Mouse (Mus musculus): Measurements from ENCODE around the gene Otog. TPM values are rescaled to one million over a fixed set of nuclear protein-coding genes. Genes with fewer than 3 reads are reported as not detected.

Gene Otog
- polyA plus RNA-seq, 1 experiment from 2014 or later, result not detected

DNA sequence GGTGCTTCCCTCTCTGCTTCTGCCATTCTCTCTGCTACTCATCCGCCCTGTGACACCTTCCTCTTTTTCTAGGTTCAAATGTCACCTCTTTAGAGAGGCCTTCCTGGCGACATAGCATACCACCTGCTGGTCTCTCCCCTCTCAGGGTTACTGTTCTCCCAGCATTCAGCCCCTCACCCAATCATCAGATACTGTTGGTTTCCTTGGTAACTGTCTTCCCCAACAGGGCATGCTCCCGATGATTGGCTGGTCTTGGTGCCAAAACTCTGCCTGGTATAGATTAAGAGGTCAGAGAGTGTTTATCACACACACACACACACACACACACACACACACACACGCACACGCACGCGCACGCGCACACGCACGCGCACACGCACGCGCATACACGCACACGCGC lies 4.8 kb upstream of the Otog start:
- H3K36me3 ChIP-seq (replicated peaks), result no peaks in the 10 kb centered on the region
- 51% methylated on average over 18 of the region's 18 CpGs for WGBS
- ATAC-seq (replicated peaks), result peak; percentile 81
- H3K27ac ChIP-seq, result peak overlapping the region; percentile 71
- H3K27me3 ChIP-seq (replicated peaks), result no peaks in the 10 kb centered on the region
- no peak overlapping the region for H3K4me3 ChIP-seq
- H3K9ac ChIP-seq, result no peak overlapping the region
- no peaks in the 10 kb centered on the region for H3K9me3 ChIP-seq
- peak overlapping the region; percentile 20; the same call in 1 of the 2 replicates for H3K4me2 ChIP-seq
- peaks cover 18% of the 10 kb centered on the region for H3K4me1 ChIP-seq

DNA sequence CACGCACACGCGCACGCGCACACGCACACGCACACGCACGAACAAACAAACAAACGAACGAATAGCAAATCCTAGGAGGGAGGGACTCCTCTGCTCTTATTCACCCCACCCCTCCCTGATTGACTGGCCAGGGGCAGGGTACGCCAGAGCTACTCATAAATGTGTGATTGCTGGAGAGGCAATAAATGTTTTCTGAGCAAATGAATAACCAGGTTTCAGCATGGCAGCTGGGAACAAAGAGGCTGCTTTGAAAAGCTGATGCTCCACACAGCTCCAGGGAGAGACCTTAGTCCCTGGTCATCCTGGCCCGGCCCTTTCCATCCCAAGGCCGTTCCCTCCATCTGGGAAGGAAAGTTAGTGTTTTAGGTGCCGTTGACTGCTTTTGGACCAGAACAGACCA lies 4.4 kb upstream of the Otog start:
- Histone ChIP-seq H3K4me2 (peak overlapping the region; percentile 20; the same call in 1 of the 2 replicates), H3K9me3 (no peaks in the 10 kb centered on the region), H3K9ac (peak overlapping the region; percentile 8; the same call in 1 of the 2 replicates), H3K4me3 (no peak overlapping the region), H3K27ac (peak overlapping the region; percentile 71), H3K36me3 (replicated peaks) (no peaks in the 10 kb centered on the region), H3K27me3 (replicated peaks) (no peaks in the 10 kb centered on the region), H3K4me1 (peaks cover 18% of the 10 kb centered on the region)
- WGBS, result 76% methylated on average over 15 of the region's 15 CpGs
- ATAC-seq (replicated peaks), result peak; percentile 51; the same call in 1 of the 2 replicates

DNA sequence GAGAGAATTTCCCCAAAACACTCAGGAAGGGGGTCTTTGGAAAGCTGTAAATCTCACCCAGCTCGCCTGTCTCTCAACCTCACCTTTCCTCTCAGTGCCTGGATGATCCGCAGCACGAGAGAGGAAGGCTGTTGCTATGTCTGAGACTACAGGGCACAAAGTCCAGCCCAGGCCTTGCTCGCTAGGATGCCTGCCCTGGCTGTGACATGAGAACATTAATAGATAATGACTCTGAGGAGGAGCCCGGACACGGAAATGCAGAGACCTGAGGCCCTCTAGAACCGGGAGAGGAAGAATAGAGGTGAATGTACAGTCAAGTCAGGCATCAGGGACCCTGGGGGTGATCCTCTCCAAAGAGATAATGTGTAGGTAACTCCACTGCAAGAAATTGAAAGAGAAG lies 3.6 kb upstream of the Otog start:
- H3K27me3 ChIP-seq (replicated peaks), result no peaks in the 10 kb centered on the region
- no peaks in the 10 kb centered on the region for H3K36me3 ChIP-seq (replicated peaks)
- peaks cover 18% of the 10 kb centered on the region for H3K4me1 ChIP-seq
- WGBS, result 68% methylated on average over 7 of the region's 7 CpGs
- no peak overlapping the region for H3K4me2 ChIP-seq
- H3K9ac ChIP-seq, result no peak overlapping the region
- H3K9me3 ChIP-seq, result no peaks in the 10 kb centered on the region
- no peak overlapping the region for H3K4me3 ChIP-seq
- no peak for ATAC-seq (replicated peaks)
- no peak overlapping the region for H3K27ac ChIP-seq

GRCm38 (mm10) chr7:46238346-46238745 lies 2.4 kb upstream of the Otog start, which contains the start of gene Ush1c:
Ush1c (minus strand) TSS chr7:46238503.
- H3K9ac ChIP-seq, result no peak within 1 kb of the TSS
- H3K27ac ChIP-seq, result no peak within 1 kb of the TSS
- H3K9me3 ChIP-seq, result no peaks in the 10 kb centered on the region
- ATAC-seq (replicated peaks), result no peak
- no peak within 1 kb of the TSS for H3K4me2 ChIP-seq
- H3K36me3 ChIP-seq (replicated peaks), result no peaks in the 10 kb centered on the region
- peaks cover 18% of the 10 kb centered on the region for H3K4me1 ChIP-seq
- WGBS, result 32% methylated on average over 10 of the region's 10 CpGs
- no peaks in the 10 kb centered on the region for H3K27me3 ChIP-seq (replicated peaks)
- H3K4me3 ChIP-seq, result no peak within 1 kb of the TSS

GRCm38 (mm10) chr7:46240091-46240490 lies 696 bp upstream of the Otog start:
- H3K4me1 ChIP-seq, result peaks cover 18% of the 10 kb centered on the region
- 84% methylated on average over 4 of the region's 4 CpGs for WGBS
- H3K36me3 ChIP-seq (replicated peaks), result no peaks in the 10 kb centered on the region
- no peak overlapping the region for H3K4me3 ChIP-seq
- H3K4me2 ChIP-seq, result no peak overlapping the region
- H3K9ac ChIP-seq, result no peak overlapping the region
- ATAC-seq (replicated peaks), result no peak
- H3K9me3 ChIP-seq, result no peaks in the 10 kb centered on the region
- H3K27me3 ChIP-seq (replicated peaks), result no peaks in the 10 kb centered on the region
- no peak overlapping the region for H3K27ac ChIP-seq

GRCm38 (mm10) chr7:46246876-46247275 lies 6.1 kb downstream of the Otog start:
- no peaks in the 10 kb centered on the region for H3K27me3 ChIP-seq (replicated peaks)
- no peak overlapping the region for H3K4me3 ChIP-seq
- H3K9me3 ChIP-seq, result no peaks in the 10 kb centered on the region
- no peak for ATAC-seq (replicated peaks)
- no peaks in the 10 kb centered on the region for H3K36me3 ChIP-seq (replicated peaks)
- no peaks in the 10 kb centered on the region for H3K4me1 ChIP-seq
- H3K9ac ChIP-seq, result no peak overlapping the region
- no peak overlapping the region for H3K27ac ChIP-seq
- H3K4me2 ChIP-seq, result no peak overlapping the region

- WGBS, result 92% methylated on average over 3 of the region's 3 CpGs
- Histone ChIP-seq H3K4me3 (no peak overlapping the region), H3K36me3 (replicated peaks) (no peaks in the 10 kb centered on the region), H3K4me1 (no peaks in the 10 kb centered on the region), H3K27ac (no peak overlapping the region), H3K9ac (no peak overlapping the region), H3K4me2 (no peak overlapping the region), H3K9me3 (no peaks in the 10 kb centered on the region), H3K27me3 (replicated peaks) (no peaks in the 10 kb centered on the region)
- no peak for ATAC-seq (replicated peaks)
Observed at GRCm38 (mm10) chr7:46247606-46248005, 6.8 kb downstream of the Otog start.

- Histone ChIP-seq H3K4me1 (no peaks in the 10 kb centered on the region), H3K9ac (no peak overlapping the region), H3K4me2 (no peak overlapping the region), H3K4me3 (no peak overlapping the region), H3K27ac (no peak overlapping the region), H3K9me3 (no peaks in the 10 kb centered on the region), H3K36me3 (replicated peaks) (no peaks in the 10 kb centered on the region), H3K27me3 (replicated peaks) (no peaks in the 10 kb centered on the region)
- WGBS, result 91% methylated on average over 4 of the region's 4 CpGs
- ATAC-seq (replicated peaks), result no peak
Observed at GRCm38 (mm10) chr7:46251841-46252240, 11.1 kb downstream of the Otog start.

DNA sequence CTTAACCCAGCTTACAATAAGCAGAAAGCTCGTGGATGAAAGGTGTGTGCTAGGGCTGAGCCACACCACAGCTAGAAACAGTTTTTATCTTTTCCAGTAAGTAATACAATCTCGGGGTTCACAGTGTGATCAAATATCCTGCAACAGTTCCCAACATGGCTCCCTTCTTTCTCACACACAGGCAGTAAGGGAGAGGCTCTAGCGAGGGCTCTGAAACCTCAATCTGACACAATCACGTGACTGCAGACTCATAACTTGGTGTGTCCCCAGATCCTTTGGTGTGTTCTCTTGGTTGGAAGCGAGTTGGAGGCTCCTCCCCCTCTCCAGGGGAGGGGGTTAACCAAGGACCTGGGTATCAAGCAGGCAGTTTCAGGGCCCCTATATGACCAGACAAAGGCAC lies 35.4 kb downstream of the Otog start:
- Histone ChIP-seq H3K4me2 (no peak overlapping the region), H3K9me3 (no peaks in the 10 kb centered on the region), H3K36me3 (replicated peaks) (no peaks in the 10 kb centered on the region), H3K27ac (no peak overlapping the region), H3K9ac (no peak overlapping the region), H3K4me3 (no peak overlapping the region), H3K27me3 (replicated peaks) (no peaks in the 10 kb centered on the region), H3K4me1 (no peaks in the 10 kb centered on the region)
- 66% methylated on average over 5 of the region's 5 CpGs for WGBS
- ATAC-seq (replicated peaks), result no peak

- H3K9ac ChIP-seq, result no peak overlapping the region
- H3K9me3 ChIP-seq, result no peaks in the 10 kb centered on the region
- H3K27ac ChIP-seq, result no peak overlapping the region
- 17% methylated on average over 6 of the region's 6 CpGs for WGBS
- ATAC-seq (replicated peaks), result no peak
- H3K4me1 ChIP-seq, result no peaks in the 10 kb centered on the region
- H3K4me2 ChIP-seq, result no peak overlapping the region
- H3K27me3 ChIP-seq (replicated peaks), result no peaks in the 10 kb centered on the region
- H3K4me3 ChIP-seq, result no peak overlapping the region
- no peaks in the 10 kb centered on the region for H3K36me3 ChIP-seq (replicated peaks)
Observed at GRCm38 (mm10) chr7:46279946-46280345, 39.2 kb downstream of the Otog start.

DNA sequence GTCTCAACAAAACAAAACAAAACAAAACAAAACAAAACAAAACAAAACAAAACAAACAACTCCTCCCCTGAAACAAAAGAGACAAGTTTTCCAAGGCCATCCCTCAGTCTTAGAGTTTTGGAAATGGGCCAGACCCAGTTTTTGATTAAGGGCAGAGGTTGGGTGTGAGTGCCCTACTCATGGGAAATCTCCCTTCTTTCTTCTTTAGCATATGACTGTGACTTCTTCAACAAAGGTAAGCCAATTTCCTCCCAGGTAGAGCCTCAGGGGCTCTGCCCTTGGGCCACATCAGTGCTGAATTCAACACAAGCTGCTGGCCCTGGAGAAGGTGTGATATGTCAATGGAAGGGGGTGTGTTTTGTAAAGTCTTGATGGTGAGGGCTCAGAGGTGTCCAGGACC lies 40.1 kb downstream of the Otog start:
- Histone ChIP-seq H3K4me2 (no peak overlapping the region), H3K4me1 (no peaks in the 10 kb centered on the region)
- no peak for ATAC-seq (replicated peaks)

DNA sequence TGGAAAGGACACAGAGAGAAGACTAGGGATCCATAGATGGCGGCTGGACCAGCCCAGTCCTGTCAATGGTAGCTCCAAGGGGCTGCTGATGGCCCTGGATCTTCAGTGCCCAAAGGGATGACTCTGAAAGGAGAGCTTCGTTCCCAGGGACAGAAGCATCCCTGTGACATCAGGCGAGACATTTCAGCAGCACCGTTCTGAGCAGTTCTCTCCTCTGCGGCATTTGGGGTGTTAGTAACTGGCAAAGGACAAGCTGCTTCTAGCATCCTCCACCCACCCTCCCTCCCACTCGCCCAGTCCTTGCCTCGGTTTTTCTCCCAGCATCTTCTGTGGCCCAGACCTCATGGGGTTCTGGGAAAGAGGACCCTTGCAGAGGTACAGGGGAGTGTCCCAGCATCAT lies 41.5 kb downstream of the Otog start:
- Histone ChIP-seq H3K9ac (no peak overlapping the region), H3K27me3 (replicated peaks) (no peaks in the 10 kb centered on the region), H3K36me3 (replicated peaks) (no peaks in the 10 kb centered on the region), H3K27ac (no peak overlapping the region), H3K4me1 (no peaks in the 10 kb centered on the region), H3K9me3 (no peaks in the 10 kb centered on the region), H3K4me2 (no peak overlapping the region), H3K4me3 (no peak overlapping the region)
- 72% methylated on average over 7 of the region's 7 CpGs for WGBS
- no peak for ATAC-seq (replicated peaks)

More for the DNA sequence above, 40.1 kb downstream of the Otog start:
- Histone ChIP-seq H3K27me3 (replicated peaks) (no peaks in the 10 kb centered on the region), H3K36me3 (replicated peaks) (no peaks in the 10 kb centered on the region), H3K4me3 (no peak overlapping the region), H3K9ac (no peak overlapping the region), H3K27ac (no peak overlapping the region), H3K9me3 (no peaks in the 10 kb centered on the region)

DNA sequence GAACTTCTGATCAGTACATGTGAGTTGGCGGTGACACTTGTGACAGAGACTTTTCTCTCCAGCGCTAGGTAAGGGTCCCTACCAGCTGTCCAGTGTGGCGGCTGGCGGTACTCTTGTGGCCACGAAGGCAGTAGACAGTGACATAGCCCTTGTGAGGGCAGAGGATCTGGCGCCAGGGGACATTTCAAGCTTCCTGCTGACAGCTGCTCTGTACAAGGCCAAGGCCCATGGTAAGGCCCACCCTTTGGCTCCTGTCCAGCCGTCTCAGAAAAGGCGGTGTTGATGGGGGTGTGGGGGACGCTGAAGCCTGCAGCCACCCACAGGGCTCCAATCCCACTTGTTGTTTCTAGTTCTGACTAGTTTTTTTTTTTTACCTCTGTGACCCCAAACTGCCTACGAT lies 42.9 kb downstream of the Otog start:
- Histone ChIP-seq H3K4me3 (no peak overlapping the region), H3K27ac (no peak overlapping the region), H3K36me3 (replicated peaks) (no peaks in the 10 kb centered on the region), H3K9ac (no peak overlapping the region), H3K4me2 (no peak overlapping the region), H3K27me3 (replicated peaks) (no peaks in the 10 kb centered on the region), H3K9me3 (no peaks in the 10 kb centered on the region), H3K4me1 (no peaks in the 10 kb centered on the region)
- 76% methylated on average over 10 of the region's 10 CpGs for WGBS
- ATAC-seq (replicated peaks), result no peak
